Mouse (Mus musculus) kidney, adult 2 months (tissue): ENCODE data around the gene Ppil1. TPM values are rescaled to one million over a fixed set of nuclear protein-coding genes. Genes with fewer than 3 reads are reported as not detected.

ENCODE experiments used
- DNase-seq: peaks from one replicate; pipeline ENCODE4 v3.0.0; 2021
- H3K27ac ChIP-seq: fragments of 200-500 bp; 2 replicates; pipeline ENCODE4 v1.5.1; 2012; ENCODE audit warnings: low read depth, low read length, control low read depth, inconsistent platforms; ENCODE audit not compliant: insufficient read depth
- H3K27me3 ChIP-seq: fragments of 200-500 bp; replicated peaks from 2 replicates; pipeline ENCODE4 v1.6.1; 2012; ENCODE audit warnings: mild to moderate bottlenecking, moderate library complexity, low read length, inconsistent platforms; ENCODE audit not compliant: control insufficient read depth, insufficient read depth
- H3K36me3 ChIP-seq: fragments of 200-500 bp; 2 replicates; pipeline ENCODE4 v1.6.1; 2012; ENCODE audit warnings: mild to moderate bottlenecking, moderate library complexity, low read length, inconsistent platforms; ENCODE audit not compliant: control insufficient read depth, insufficient read depth
- H3K4me1 ChIP-seq: fragments of 200-500 bp; 2 replicates; pipeline ENCODE4 v1.6.1; 2011; ENCODE audit warnings: low read length; ENCODE audit not compliant: control insufficient read depth, insufficient read depth
- H3K4me3 ChIP-seq: fragments of 200-500 bp; 2 replicates; pipeline ENCODE4 v1.5.1; 2011; ENCODE audit warnings: mild to moderate bottlenecking, low read depth, low read length, control low read depth; ENCODE audit not compliant: insufficient read depth
- CTCF ChIP-seq: fragments of 200-500 bp; conservative IDR thresholded peaks from 2 replicates; pipeline ENCODE4 v1.5.1; 2011; ENCODE audit warnings: low read depth, mild to moderate bottlenecking, control low read depth, low read length, moderate library complexity, mixed read lengths; ENCODE audit not compliant: insufficient read depth, insufficient read length
- POLR2A ChIP-seq: fragments of 200-500 bp; IDR thresholded peaks from one replicate; pipeline ENCODE4 v1.6.1; 2011; ENCODE audit warnings: low read depth, low read length, control low read depth
- WGBS: fragments of 180-500 bp; shearing (Covaris S2); methylation state at CpG from one replicate; pipeline ENCODE4 v1.1.7; 2018; 5-methylcytosine and 5-hydroxymethylcytosine counted together
- polyA plus RNA-seq: library from polyadenylated mRNA; depleted of rRNA; stranded (reverse); fragments of >200 nt; gene quantifications from 2 replicates; pipeline ENCODE4 v1.2.3, GENCODE M21; 2012; rRNA removed

Gene Ppil1
- polyA plus RNA-seq, 1 experiment: 23.5 TPM

DNA sequence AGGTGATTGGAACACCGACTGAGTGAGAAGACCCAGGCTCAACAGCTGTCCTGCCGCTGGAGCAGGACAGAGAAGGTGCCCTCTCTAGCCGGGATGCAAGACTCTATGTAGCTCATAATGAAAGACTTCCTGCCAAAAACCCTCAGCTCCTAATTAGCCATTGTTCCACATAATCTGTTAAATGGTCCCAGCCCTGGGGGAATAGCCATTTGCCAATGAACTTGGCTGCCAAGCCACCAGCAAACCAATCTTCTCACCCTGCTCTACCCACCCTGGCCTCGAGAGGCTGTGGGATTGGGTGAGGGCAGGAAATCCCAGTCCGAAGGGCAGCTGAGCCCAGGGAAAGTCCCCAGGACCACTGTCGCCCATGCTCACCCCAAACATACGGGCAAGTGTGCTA, 47.9 kb downstream of the Ppil1 start:
- WGBS: 58% methylated on average over 7 of the region's 7 CpGs
- Histone ChIP-seq H3K36me3 (no peaks in the 10 kb centered on the region), H3K4me1 (no peaks in the 10 kb centered on the region), H3K4me3 (no peak overlapping the region), H3K27ac (no peak overlapping the region), H3K27me3 (no peaks in the 10 kb centered on the region)
- TF ChIP-seq CTCF (no peak), POLR2A (no peak)
- DNase-seq: no peak

DNA sequence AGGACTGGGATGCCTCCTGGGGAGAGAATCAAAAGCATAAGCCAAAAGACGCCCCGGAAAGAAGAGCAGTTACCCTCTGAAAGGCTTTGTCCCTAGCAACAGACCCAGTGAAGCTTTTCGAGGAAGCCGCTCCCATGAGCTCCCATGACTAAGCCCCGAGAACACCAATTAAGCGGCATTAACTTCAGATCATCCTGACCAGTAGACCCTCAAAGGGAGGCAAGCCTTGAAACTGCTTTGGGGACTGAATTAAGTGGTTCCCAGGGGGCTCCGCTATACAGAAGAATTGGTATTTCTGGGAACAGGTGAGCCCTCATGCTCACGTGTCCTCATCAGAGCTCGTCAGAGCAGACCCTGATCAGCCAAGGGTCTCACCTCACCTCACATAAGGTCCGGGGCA, 49.3 kb downstream of the Ppil1 start:
- no peaks in the 10 kb centered on the region for H3K36me3 ChIP-seq
- 65% methylated on average over 10 of the region's 10 CpGs for WGBS
- TF ChIP-seq CTCF: no peak
- TF ChIP-seq POLR2A: no peak
- H3K4me3 ChIP-seq: no peak overlapping the region
- H3K27me3 ChIP-seq: no peaks in the 10 kb centered on the region
- no peak for DNase-seq
- H3K27ac ChIP-seq: no peak overlapping the region
- H3K4me1 ChIP-seq: no peaks in the 10 kb centered on the region

DNA sequence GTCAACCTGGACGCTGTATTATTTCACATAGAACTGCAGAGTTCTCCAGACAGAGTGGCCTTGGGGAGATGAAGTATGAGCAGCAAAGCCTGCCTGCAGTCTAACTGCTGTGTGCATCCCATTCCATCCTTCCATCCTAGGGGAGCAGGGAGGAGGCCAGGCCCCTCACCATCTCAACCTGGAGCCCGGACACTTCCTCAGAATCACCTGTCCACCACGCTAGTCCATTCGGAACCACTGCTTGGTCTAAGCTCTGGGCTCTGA, 49.9 kb downstream of the Ppil1 start:
- H3K36me3 ChIP-seq: no peaks in the 10 kb centered on the region
- WGBS: 86% methylated on average over 4 of the region's 4 CpGs
- H3K27ac ChIP-seq: no peak overlapping the region
- H3K4me1 ChIP-seq: no peaks in the 10 kb centered on the region
- H3K4me3 ChIP-seq: no peak overlapping the region
- DNase-seq: no peak
- TF ChIP-seq CTCF (no peak), POLR2A (no peak)
- H3K27me3 ChIP-seq: no peaks in the 10 kb centered on the region

DNA sequence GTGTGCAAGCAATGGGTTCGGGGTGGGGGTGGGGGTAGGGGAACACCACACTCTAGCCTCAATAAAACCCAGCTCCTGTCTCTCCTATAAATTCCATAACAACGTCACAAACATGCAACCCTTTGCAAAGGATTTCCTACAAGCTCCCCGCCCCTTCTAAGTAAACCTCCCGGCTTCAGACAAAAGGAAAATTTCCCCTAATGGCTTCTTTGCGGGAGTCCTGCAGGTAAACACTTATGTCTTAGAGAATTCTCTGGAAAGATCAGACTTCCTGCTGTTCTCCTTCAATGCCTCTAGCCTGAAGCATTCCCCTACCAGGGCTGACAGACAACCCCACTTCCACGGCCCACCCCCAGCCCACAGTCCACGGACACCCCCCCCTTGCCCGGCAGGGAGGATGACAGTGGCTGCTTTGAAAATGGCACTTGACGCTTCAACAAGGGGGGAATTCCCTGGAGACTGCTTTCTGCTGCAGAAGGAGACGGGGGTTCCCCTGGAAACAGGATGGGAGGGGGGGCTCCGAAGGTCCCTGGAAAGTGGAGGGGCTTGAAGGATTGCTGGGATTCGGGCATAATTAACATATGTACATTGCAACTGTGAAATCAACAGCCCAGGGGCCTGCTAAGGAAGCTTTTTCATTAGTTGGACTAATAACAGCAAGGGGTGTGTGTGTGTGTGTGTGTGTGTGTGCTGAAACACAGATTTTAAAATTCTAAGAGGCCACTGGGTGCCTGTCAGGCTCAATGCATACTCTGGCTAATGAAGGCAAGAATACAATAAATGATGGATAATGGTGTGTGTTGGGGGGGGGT, 50.4 kb downstream of the Ppil1 start:
- no peaks in the 10 kb centered on the region for H3K27me3 ChIP-seq
- no peak for TF ChIP-seq CTCF
- no peak overlapping the region for H3K4me3 ChIP-seq
- WGBS: 34% methylated on average over 12 of the region's 12 CpGs
- no peaks in the 10 kb centered on the region for H3K4me1 ChIP-seq
- no peak overlapping the region for H3K27ac ChIP-seq
- no peak for DNase-seq
- H3K36me3 ChIP-seq: no peaks in the 10 kb centered on the region

DNA sequence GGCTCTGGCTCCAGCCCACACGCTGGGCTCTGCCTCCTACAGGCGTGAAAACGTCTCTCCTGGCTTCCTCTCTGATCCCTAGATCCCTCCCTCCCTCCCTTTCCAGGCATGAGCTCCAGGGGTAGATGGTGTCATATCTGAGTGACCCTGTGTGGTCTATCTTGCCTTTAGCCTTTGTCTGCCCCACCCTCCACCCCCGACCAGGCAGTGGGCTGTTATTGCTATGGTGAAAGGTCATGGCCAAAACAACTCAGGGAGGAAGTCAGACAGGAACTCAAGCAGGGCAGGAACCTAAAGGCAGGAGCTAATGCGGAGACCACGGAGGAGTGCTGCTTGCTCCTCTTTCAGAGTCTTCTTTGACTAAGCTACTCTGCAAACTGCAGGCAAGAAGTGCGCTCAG, 52.1 kb downstream of the Ppil1 start:
- Histone ChIP-seq H3K27ac (no peak overlapping the region), H3K4me1 (no peaks in the 10 kb centered on the region), H3K36me3 (no peaks in the 10 kb centered on the region), H3K4me3 (no peak overlapping the region), H3K27me3 (no peaks in the 10 kb centered on the region)
- TF ChIP-seq CTCF (no peak), POLR2A (no peak)
- 53% methylated on average over 7 of the region's 7 CpGs for WGBS
- DNase-seq: no peak

DNA sequence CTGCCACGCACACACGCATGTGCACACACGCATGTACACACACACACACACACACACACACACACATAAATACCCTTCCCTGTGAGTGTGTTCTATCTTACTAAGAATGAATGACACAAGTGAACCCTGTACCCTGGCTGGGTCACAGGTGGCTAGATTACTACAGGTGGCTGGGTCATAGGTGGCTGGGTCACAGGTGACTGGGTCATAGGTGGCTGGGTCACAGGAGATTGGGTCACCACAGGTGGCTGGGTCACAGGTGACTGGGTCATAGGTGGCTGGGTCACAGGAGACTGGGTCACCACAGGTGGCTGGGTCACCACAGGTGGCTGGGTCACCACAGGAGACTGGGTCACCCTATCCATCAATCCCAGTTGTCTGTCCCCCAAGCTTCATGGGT, 53.9 kb downstream of the Ppil1 start:
- TF ChIP-seq CTCF: no peak
- TF ChIP-seq POLR2A: no peak
- 95% methylated on average over 3 of the region's 3 CpGs for WGBS

DNA sequence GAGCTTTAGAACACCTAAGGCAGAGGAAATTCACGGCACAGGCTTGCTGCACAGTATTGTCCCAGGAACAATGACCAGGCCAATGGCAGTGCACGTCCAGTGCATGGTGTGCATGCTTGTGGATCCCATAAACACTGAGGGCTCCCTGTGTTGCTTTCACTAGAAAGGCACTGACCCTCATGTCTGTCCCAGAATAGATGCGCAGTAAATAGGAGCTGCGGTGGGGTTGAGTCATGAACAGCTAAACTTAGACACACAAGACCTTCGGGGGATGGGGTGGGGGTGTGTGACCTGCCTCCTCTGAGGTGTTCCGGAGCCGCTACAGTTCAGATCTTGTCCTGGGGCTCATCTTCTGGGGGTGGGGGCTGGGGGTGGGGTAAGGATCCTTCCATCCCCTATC, 57.9 kb downstream of the Ppil1 start:
- H3K27me3 ChIP-seq: no peaks in the 10 kb centered on the region
- H3K4me1 ChIP-seq: no peaks in the 10 kb centered on the region
- WGBS: 83% methylated on average over 7 of the region's 7 CpGs
- H3K36me3 ChIP-seq: no peaks in the 10 kb centered on the region
- DNase-seq: no peak
- no peak overlapping the region for H3K4me3 ChIP-seq
- no peak overlapping the region for H3K27ac ChIP-seq
- TF ChIP-seq CTCF (no peak), POLR2A (no peak)

More for the DNA sequence above, 53.9 kb downstream of the Ppil1 start:
- Histone ChIP-seq H3K27ac (no peak overlapping the region), H3K36me3 (no peaks in the 10 kb centered on the region), H3K4me1 (no peaks in the 10 kb centered on the region), H3K4me3 (no peak overlapping the region), H3K27me3 (no peaks in the 10 kb centered on the region)
- no peak for DNase-seq

DNA sequence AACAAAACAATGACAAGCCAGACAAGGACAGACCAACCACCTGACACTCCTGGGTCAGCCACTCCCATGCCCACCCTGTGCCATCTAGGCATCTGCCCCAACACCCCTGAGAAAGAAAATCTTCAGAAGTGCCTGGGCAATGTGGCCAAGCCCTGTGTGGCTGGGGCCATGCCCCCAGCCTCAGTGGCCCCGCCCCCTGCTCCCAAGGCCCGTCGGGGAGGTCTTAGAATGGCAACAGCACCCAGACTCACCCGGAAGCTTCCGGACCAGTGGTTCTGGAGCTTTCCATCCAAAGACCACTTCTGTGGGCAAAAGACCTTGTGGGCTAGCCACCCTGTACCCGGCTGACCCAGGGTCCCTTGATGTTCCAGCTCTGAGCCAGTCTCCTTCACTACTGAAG, 61.4 kb downstream of the Ppil1 start:
- H3K27ac ChIP-seq: no peak overlapping the region
- no peak overlapping the region for H3K4me3 ChIP-seq
- no peaks in the 10 kb centered on the region for H3K36me3 ChIP-seq
- H3K4me1 ChIP-seq: no peaks in the 10 kb centered on the region
- no peaks in the 10 kb centered on the region for H3K27me3 ChIP-seq
- WGBS: 81% methylated on average over 6 of the region's 6 CpGs
- TF ChIP-seq POLR2A (no peak), CTCF (no peak)
- DNase-seq: no peak

Other genes with a start within 250 kb of the Ppil1 start
- gene Srsf3, start 231.6 kb downstream of the Ppil1 start, polyA plus RNA-seq: 71.0 and 85.2 TPM in 2 replicates
- 11.6 and 13.7 TPM in 2 replicates for gene Cdkn1a, start 173.2 kb downstream of the Ppil1 start, polyA plus RNA-seq
- 0.16 and 0.34 TPM in 2 replicates for gene Rab44, start 150.0 kb downstream of the Ppil1 start, polyA plus RNA-seq
- gene Cpne5, start 26.0 kb downstream of the Ppil1 start, polyA plus RNA-seq: 0.78 and 1.2 TPM in 2 replicates
- 219 and 228 TPM in 2 replicates for gene BC004004, start 4.6 kb upstream of the Ppil1 start, polyA plus RNA-seq
- 18.4 and 22.2 TPM in 2 replicates for gene Pi16, start 53.5 kb upstream of the Ppil1 start, polyA plus RNA-seq
- 375 and 393 TPM in 2 replicates for gene Mtch1, start 83.7 kb upstream of the Ppil1 start, polyA plus RNA-seq
- gene Fgd2, start 96.7 kb upstream of the Ppil1 start, polyA plus RNA-seq: 10.1 and 11.4 TPM in 2 replicates
- gene Pim1, start 226.6 kb upstream of the Ppil1 start, polyA plus RNA-seq: 16.0 and 18.8 TPM in 2 replicates